Mouse (Mus musculus) adrenal gland, adult 10 weeks (tissue): ENCODE results near the gene Endod1. TPM values are rescaled to one million over a fixed set of nuclear protein-coding genes. Genes with fewer than 3 reads are reported as not detected.

Experiments used
- polyA plus RNA-seq: library from polyadenylated mRNA; stranded (reverse); fragments of 350-450 nt; fragmentation: Illumina TruSeq; extraction: RNeasy Lipid Tissue Mini Kit (QIAGEN cat#74804); gene quantifications from one replicate; pipeline ENCODE4 v1.2.3, GENCODE M21; 2014; ENCODE audit warnings: low read depth, low replicate concordance

The Endod1 gene
- 19.0 TPM for polyA plus RNA-seq

DNA sequence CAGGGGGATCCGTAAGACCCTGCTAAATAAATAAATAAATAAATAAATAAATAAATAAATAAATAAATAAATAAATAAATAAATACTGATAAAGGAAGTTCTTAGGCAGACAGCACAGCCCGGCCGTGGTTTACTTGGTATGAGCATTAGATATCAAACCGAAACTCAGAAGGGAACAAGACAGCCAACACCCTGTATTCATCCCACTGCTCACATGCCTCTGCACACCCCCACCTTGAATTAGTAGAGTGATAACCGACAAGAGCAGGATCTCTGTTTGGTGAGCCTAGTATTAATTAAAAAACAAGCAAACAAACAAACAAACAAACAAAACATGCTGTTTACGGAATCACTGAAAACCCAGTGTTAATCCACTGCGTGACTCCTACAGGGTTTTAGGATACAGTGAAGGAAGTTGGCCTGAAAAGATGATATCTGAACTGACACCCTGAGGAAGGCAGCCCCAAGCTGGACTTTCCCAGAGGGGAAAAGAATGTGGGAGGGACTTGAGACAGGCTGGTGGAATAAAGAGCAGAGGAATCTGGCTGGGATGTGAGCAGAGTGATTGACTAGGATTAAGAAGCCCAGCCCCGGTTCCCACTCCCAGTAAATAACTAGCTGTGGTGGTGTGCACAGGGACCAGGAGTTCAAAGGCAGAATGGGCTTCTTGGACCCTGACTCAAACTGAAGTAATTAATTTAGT is at the start of gene Endod1:
Gene Endod1 (minus strand): TSS at position 155 of the 703 bp plus-strand sequence.

Other genes with a start within 250 kb of the Endod1 start
- 95.3 TPM for gene Sesn3, start 106.4 kb downstream of the Endod1 start, polyA plus RNA-seq
- gene Kdm4d, start 119.0 kb upstream of the Endod1 start, polyA plus RNA-seq, result not detected
- gene Cwc15, start 119.1 kb upstream of the Endod1 start, polyA plus RNA-seq, result 320 TPM